Mouse (Mus musculus): ENCODE data around the gene Tcea2. TPM values are rescaled to one million over a fixed set of nuclear protein-coding genes. Genes with fewer than 3 reads are reported as not detected.

Gene Tcea2
- polyA plus RNA-seq, 1 experiment from 2014 or later, result 14.9 TPM

DNA sequence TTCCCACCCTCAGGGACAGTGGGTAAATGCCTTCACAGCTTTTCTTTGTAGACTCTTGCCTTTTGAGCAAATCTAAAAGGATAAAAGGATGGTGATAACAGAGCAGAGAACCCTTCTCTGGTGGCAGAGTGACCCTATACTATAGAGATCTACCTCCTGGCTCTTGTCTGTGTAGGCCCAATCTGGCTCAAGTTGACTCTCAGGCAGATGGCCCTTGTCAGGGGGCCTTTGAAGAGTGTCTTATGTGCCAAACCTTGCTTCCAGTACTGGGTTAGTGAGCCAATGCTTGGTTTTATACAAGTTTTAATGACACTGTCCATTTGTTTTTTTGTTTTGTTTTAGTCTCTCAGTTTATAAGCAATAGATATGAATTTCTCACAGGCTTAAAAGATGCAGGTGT, 41.1 kb downstream of the Tcea2 start:
- no peaks in the 10 kb centered on the region for H3K4me1 ChIP-seq (replicated peaks)
- H3K9me3 ChIP-seq, result no peaks in the 10 kb centered on the region
- H3K36me3 ChIP-seq, result no peaks in the 10 kb centered on the region
- H3K4me3 ChIP-seq (replicated peaks), result no peak overlapping the region
- H3K27ac ChIP-seq, result no peak overlapping the region
- no peak overlapping the region for H3K4me2 ChIP-seq (replicated peaks)
- no peaks in the 10 kb centered on the region for H3K27me3 ChIP-seq (replicated peaks)
- no peak for ATAC-seq
- no peak overlapping the region for H3K9ac ChIP-seq

DNA sequence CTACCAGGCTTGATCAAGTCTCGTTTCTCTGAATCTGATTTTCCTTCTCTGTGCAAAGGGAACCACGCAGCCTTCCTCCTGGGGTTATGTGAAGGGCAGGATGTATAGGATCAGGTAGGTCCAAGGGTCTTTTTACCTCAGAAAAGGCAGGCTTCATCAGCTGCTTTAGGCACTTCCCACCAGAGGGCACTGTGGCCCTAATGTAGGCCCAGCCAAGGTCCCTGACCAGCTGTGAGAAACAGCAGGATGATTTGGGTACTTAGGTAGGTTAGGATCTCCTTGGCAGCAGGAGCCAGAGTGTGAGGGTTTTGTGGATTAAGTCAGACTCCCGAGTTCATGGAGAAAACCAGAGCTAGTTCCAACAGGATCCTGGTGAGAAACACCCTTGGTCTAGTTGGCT, 42.1 kb downstream of the Tcea2 start:
- no peaks in the 10 kb centered on the region for H3K27me3 ChIP-seq (replicated peaks)
- H3K27ac ChIP-seq, result no peak overlapping the region
- ATAC-seq, result no peak; the same call in 1 of the 2 replicates
- no peaks in the 10 kb centered on the region for H3K4me1 ChIP-seq (replicated peaks)
- H3K4me2 ChIP-seq (replicated peaks), result no peak overlapping the region
- no peak overlapping the region for H3K4me3 ChIP-seq (replicated peaks)
- H3K9me3 ChIP-seq, result no peaks in the 10 kb centered on the region
- 18% methylated on average over 3 of the region's 3 CpGs for WGBS
- no peaks in the 10 kb centered on the region for H3K36me3 ChIP-seq
- no peak overlapping the region for H3K9ac ChIP-seq

DNA sequence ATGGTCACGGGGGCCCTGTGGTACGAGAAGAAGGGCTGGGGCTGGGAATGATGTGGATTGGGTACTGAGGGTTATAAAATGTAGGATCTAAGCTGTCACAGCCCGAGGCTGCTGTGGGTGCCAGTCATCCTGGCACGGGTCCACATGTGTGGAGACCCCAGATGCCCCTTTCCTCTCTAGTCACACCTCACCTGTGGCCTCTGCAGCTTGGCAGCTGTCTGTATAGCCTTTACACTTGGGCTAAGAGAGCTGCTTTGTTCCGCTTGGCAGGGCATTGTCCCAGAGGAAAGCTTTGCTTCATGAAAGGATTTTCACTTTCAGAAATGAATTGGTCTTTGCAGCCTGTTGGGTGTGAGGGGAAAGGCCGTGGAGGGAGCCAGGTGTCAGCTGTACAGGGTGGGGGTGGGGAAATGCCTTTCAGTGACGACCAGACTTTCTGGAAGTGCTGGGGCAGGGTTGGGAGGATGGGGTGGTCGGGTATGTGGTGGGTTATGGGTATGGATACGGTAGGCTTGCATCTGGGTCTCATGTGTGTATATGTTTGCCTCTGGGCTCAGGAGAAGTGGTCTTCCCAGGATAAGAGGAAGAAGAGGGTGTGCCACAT, 47.7 kb downstream of the Tcea2 start:
- Histone ChIP-seq H3K36me3 (no peaks in the 10 kb centered on the region), H3K9ac (no peak overlapping the region), H3K4me1 (replicated peaks) (no peaks in the 10 kb centered on the region), H3K4me2 (replicated peaks) (no peak overlapping the region), H3K27me3 (replicated peaks) (no peaks in the 10 kb centered on the region), H3K4me3 (replicated peaks) (no peak overlapping the region), H3K27ac (no peak overlapping the region), H3K9me3 (no peaks in the 10 kb centered on the region)
- WGBS, result 58% methylated on average over 9 of the region's 9 CpGs
- ATAC-seq, result no peak

DNA sequence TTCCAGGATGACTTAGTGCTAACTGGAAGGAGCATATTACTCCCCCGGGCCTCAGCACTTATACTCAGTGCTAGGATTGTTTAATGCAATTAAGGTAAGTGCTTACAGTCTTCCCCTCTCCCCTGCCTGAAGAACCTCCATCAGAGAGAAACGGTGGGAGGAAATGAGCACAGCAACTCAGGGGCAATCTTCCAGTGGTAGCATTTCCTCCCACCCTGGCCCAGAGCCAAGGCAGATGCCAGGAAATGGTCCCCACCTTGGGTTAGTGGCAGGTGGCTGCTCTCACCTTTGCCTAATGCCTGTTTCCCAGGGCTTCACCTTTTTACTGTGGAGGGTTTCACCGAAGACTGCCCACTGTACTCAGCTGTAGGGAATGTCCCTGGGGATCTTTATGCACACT, 49.9 kb downstream of the Tcea2 start:
- ATAC-seq, result no peak
- no peak overlapping the region for H3K4me2 ChIP-seq (replicated peaks)
- H3K9ac ChIP-seq, result no peak overlapping the region
- H3K27me3 ChIP-seq (replicated peaks), result no peaks in the 10 kb centered on the region
- no peaks in the 10 kb centered on the region for H3K36me3 ChIP-seq
- 63% methylated on average over 3 of the region's 3 CpGs for WGBS
- no peaks in the 10 kb centered on the region for H3K9me3 ChIP-seq
- H3K4me3 ChIP-seq (replicated peaks), result no peak overlapping the region
- no peak overlapping the region for H3K27ac ChIP-seq
- no peaks in the 10 kb centered on the region for H3K4me1 ChIP-seq (replicated peaks)

Other genes starting within 250 kb of the Tcea2 start
- gene Zbtb46, start 220.9 kb upstream of the Tcea2 start, polyA plus RNA-seq (2015; fragmentation: Nextera tagmentation; extraction: Ambion mirVana), result 7.2 and 7.4 TPM in 2 replicates
- 0.18 and 0.30 TPM in 2 replicates for gene Abhd16b, start 187.1 kb upstream of the Tcea2 start, polyA plus RNA-seq (2015; fragmentation: Nextera tagmentation; extraction: Ambion mirVana)
- 133 and 140 TPM in 2 replicates for gene Tpd52l2, start 183.2 kb upstream of the Tcea2 start, polyA plus RNA-seq (2015; fragmentation: Nextera tagmentation; extraction: Ambion mirVana)
- 74.5 and 76.4 TPM in 2 replicates for gene Dnajc5, start 159.8 kb upstream of the Tcea2 start, polyA plus RNA-seq (2015; fragmentation: Nextera tagmentation; extraction: Ambion mirVana)
- gene Uckl1, start 95.4 kb upstream of the Tcea2 start, polyA plus RNA-seq (2015; fragmentation: Nextera tagmentation; extraction: Ambion mirVana), result 57.4 and 64.7 TPM in 2 replicates
- 50.5 and 51.9 TPM in 2 replicates for gene Prpf6, start 88.4 kb upstream of the Tcea2 start, polyA plus RNA-seq (2015; fragmentation: Nextera tagmentation; extraction: Ambion mirVana)
- gene Zfp512b, start 87.5 kb upstream of the Tcea2 start, polyA plus RNA-seq (2015; fragmentation: Nextera tagmentation; extraction: Ambion mirVana), result 32.0 and 34.2 TPM in 2 replicates
- gene Samd10, start 81.1 kb upstream of the Tcea2 start, polyA plus RNA-seq (2015; fragmentation: Nextera tagmentation; extraction: Ambion mirVana), result 22.3 and 22.7 TPM in 2 replicates
- 1.3 and 3.1 TPM in 2 replicates for gene Gm29797, start 23.3 kb upstream of the Tcea2 start, polyA plus RNA-seq (2015; fragmentation: Nextera tagmentation; extraction: Ambion mirVana)
- 28.0 and 29.0 TPM in 2 replicates for gene Sox18, start 8.7 kb upstream of the Tcea2 start, polyA plus RNA-seq (2015; fragmentation: Nextera tagmentation; extraction: Ambion mirVana)
- gene Rgs19, start 13.7 kb downstream of the Tcea2 start, polyA plus RNA-seq (2015; fragmentation: Nextera tagmentation; extraction: Ambion mirVana), result 37.4 and 39.4 TPM in 2 replicates
- gene Lkaaear1, start 18.1 kb downstream of the Tcea2 start, polyA plus RNA-seq (2015; fragmentation: Nextera tagmentation; extraction: Ambion mirVana), result not detected in 2 replicates
- 1.6 and 1.7 TPM in 2 replicates for gene Oprl1, start 34.7 kb downstream of the Tcea2 start, polyA plus RNA-seq (2015; fragmentation: Nextera tagmentation; extraction: Ambion mirVana)
- gene Myt1, start 83.0 kb downstream of the Tcea2 start, polyA plus RNA-seq (2015; fragmentation: Nextera tagmentation; extraction: Ambion mirVana), result 2.4 and 2.7 TPM in 2 replicates
- 24.7 and 30.4 TPM in 2 replicates for gene Pcmtd2, start 157.5 kb downstream of the Tcea2 start, polyA plus RNA-seq (2015; fragmentation: Nextera tagmentation; extraction: Ambion mirVana)
- 80.6 and 86.0 TPM in 2 replicates for gene Polr3k, start 184.0 kb downstream of the Tcea2 start, polyA plus RNA-seq (2015; fragmentation: Nextera tagmentation; extraction: Ambion mirVana)

All from intestine, embryonic 15.5 days (tissue).